Mouse (Mus musculus) bone marrow macrophage, adult 2 months (primary cell): Measurements from ENCODE around the gene Fbxl15. TPM values are rescaled to one million over a fixed set of nuclear protein-coding genes. Genes with fewer than 3 reads are reported as not detected.

Source experiments
- H3K27ac ChIP-seq: 2 replicates; pipeline ENCODE4 v1.5.1; 2012; ENCODE audit warnings: low read depth, low read length; ENCODE audit not compliant: insufficient read depth
- H3K4me1 ChIP-seq: 2 replicates; pipeline ENCODE4 v1.6.1; 2012; ENCODE audit warnings: low read length; ENCODE audit not compliant: control insufficient read depth, insufficient read depth
- H3K4me3 ChIP-seq: 2 replicates; pipeline ENCODE4 v1.5.1; 2012; ENCODE audit warnings: mild to moderate bottlenecking, low read length, moderate library complexity; ENCODE audit not compliant: insufficient read depth
- CTCF ChIP-seq: IDR thresholded peaks from 2 replicates; pipeline ENCODE4 v1.5.1; 2012; ENCODE audit warnings: low read depth, mild to moderate bottlenecking, low read length, moderate library complexity
- POLR2A ChIP-seq: IDR thresholded peaks from 2 replicates; pipeline ENCODE4 v1.6.1; 2012; ENCODE audit warnings: mild to moderate bottlenecking, low read depth, low read length, borderline replicate concordance
- polyA plus RNA-seq: library from polyadenylated mRNA; stranded (reverse); fragments of >200 nt; gene quantifications from 2 replicates; pipeline ENCODE4 v1.2.4, GENCODE M21; 2012; ENCODE audit not compliant: missing spikeins, insufficient read depth, insufficient read length

The Fbxl15 gene
- polyA plus RNA-seq, 1 experiment, result 6.9 TPM

GRCm38 (mm10) chr19:46315752-46316610 is 12.0 kb upstream of the Fbxl15 start:
- H3K27ac ChIP-seq, result no peak overlapping the region
- TF ChIP-seq POLR2A (no peak), CTCF (no peak)
- H3K4me1 ChIP-seq, result peaks cover 9% of the 10 kb centered on the region
- H3K4me3 ChIP-seq, result no peak overlapping the region

GRCm38 (mm10) chr19:46316846-46317545 is 11.0 kb upstream of the Fbxl15 start:
- Histone ChIP-seq H3K4me1 (peaks cover 14% of the 10 kb centered on the region), H3K27ac (no peak overlapping the region), H3K4me3 (no peak overlapping the region)
- TF ChIP-seq POLR2A, result no peak
- no peak for TF ChIP-seq CTCF

DNA sequence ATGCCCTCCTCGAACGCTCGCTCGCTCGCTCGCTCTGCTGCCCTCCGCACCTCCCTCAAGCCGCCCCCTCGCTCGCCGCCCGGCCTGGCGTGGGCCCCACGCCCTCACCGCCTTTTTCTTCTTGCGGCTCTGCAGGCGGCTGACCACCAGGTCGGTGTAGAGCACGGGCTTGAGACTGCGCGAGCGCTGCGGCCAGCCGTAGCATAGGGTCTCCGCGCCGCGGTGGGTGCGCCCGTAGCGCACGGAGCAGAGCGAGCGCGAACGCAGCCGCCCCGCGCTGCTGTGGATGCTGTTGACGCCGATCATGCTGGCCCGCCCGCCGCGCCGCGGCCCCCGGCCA is 10.5 kb upstream of the Fbxl15 start:
- no peak overlapping the region for H3K27ac ChIP-seq
- TF ChIP-seq CTCF, result no peak
- no peak for TF ChIP-seq POLR2A
- H3K4me1 ChIP-seq, result peaks cover 14% of the 10 kb centered on the region
- H3K4me3 ChIP-seq, result no peak overlapping the region; the same call in 1 of the 2 replicates

DNA sequence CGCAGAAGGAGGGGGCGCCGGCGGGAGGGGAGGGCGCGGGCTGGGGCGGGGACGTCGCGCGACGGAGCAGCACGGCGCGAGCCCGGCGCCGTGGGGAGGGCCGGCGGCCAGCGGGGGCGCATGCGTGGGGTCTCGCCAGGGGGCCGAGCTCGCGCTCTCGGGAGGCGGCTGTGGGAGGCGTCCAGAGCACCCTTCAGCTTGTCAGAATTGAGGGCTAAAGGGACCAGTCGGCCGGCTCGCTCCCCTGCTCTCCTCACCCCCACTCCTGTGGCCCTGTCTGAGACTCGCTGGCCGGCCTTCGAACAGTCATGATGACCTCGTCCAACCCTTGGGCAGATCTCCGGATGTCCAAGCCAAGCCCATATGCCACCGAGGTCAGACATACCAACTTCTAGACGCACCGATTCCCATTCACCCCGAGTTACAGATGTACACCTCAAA is 9.9 kb upstream of the Fbxl15 start:
- peaks cover 14% of the 10 kb centered on the region for H3K4me1 ChIP-seq
- TF ChIP-seq POLR2A, result no peak
- no peak for TF ChIP-seq CTCF
- H3K27ac ChIP-seq, result no peak overlapping the region
- H3K4me3 ChIP-seq, result no peak overlapping the region

DNA sequence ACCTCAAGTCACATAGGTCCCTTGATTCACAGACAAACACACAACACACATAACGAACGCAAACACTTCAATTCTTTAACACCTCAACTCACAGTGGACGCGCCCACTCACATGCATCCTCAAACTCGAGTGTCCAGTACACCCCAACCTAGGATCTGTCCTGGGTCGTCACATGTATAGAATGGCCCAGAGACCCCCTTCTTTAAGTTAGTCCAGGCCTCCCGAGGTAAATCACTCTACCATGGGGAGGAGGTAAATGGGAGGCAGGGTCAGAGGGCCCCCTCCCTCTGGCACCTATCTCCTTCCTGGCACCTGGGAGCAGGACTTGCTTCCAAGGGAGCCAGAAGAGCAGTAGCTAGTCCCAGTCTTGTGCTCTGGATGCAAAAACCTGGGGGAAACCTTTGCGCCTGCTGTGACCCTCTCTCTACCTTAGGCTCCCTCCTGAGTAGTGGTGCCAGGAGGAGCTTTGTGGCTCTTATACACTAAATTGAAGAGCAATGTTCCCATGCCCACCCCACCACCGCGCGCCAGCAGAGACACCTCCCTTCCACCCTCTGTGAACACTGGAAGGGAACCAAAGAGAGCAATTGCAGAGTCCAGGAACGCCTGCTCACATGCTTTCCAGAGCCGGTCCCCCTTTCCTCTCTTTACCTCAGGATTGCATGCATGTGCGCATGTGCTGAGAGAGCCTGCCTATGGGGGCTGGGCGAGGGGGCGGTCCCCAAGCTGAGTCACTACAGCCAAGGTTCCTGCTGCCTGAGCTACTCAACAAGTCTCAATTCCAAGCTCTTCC is 9.2 kb upstream of the Fbxl15 start:
- Histone ChIP-seq H3K27ac (no peak overlapping the region), H3K4me1 (peaks cover 14% of the 10 kb centered on the region), H3K4me3 (no peak overlapping the region)
- TF ChIP-seq CTCF (no peak), POLR2A (no peak)

DNA sequence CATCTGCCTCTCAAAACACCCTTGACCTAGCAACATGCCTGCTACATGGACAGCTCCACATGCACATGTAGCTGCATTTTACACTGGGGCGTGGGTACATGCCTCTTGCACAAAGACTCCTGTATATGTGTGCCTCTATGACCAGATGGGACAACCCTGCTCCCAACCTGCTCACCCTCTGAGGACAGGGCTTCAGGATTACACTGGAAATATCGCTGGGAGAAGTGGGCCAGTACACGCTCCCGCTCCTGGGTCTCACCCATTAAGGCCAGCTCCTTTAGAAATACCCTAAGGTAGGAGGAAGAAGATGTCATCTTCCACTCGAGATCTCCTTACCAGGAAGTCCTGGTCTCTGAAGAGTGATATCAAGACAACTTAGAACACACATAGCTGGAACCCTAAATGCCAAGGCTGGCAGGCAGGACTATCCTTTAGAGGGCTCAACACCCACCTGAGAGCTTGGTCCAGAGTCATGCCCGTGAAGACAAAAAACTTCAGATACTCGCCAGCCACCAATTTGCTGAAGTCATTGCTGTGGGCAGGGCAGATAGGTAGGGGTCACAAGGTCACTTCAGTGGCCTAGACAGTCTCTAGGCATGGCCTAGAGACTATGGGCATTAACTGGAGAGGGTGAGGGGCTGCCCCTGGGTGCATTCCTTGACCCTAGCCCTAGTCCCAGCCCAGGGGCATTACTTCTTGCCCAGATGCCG is 7.8 kb upstream of the Fbxl15 start:
- H3K4me1 ChIP-seq, result peaks cover 10% of the 10 kb centered on the region
- no peak overlapping the region for H3K4me3 ChIP-seq
- TF ChIP-seq POLR2A, result no peak
- TF ChIP-seq CTCF, result no peak
- H3K27ac ChIP-seq, result no peak overlapping the region

DNA sequence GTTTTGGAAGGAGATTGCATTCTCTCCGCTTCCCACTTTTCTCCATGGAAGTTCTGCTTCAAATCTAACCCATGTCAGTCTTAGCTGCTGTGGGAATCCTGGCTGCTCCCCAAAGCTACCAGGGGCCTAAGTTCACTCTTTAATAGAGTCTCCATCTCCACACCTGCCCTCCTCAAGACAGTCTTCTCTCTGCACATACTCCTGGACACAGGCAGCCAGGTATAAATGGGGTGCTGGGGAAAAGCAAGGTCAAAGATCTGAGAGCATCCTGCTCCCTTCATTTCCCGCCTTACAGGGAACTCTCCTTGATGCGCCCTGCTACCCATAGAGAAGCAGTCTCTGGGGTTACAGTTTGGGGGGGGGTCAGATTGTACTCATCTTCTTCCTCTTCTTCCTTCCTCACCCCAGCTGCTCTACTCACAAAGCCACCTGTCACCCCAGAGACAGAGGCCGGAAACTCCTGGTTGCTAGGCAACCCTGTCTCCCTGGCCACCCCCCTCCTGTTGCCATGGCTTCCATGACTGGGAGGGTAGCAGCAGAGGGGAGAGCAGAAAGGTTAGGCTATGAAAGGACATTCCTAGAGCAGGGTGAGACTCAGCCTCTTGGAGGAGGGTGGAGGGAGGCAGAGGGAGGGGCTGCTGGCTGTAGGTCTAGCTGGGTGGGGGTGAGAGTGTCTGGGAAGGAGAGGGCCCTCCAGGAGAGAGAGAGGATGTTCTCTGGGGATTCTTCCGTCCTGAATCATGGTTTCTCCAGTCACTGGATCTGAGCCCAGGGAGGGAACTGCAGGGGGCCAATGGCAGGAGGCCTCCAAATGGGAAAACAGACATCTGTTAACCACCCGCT is 6.7 kb upstream of the Fbxl15 start:
- no peak overlapping the region for H3K4me3 ChIP-seq
- peaks cover 10% of the 10 kb centered on the region for H3K4me1 ChIP-seq
- TF ChIP-seq CTCF, result no peak
- TF ChIP-seq POLR2A, result no peak
- H3K27ac ChIP-seq, result no peak overlapping the region

GRCm38 (mm10) chr19:46322144-46322995 is 5.6 kb upstream of the Fbxl15 start:
- peaks cover 19% of the 10 kb centered on the region for H3K4me1 ChIP-seq
- no peak overlapping the region for H3K27ac ChIP-seq
- TF ChIP-seq POLR2A (no peak), CTCF (no peak)
- no peak overlapping the region for H3K4me3 ChIP-seq
